Mouse (Mus musculus): ENCODE results near the gene Zfp541. TPM values are rescaled to one million over a fixed set of nuclear protein-coding genes. Genes with fewer than 3 reads are reported as not detected.

Gene Zfp541
- 0.06 and 0.26 TPM in 2 replicates for polyA plus RNA-seq (2015; fragmentation: Nextera tagmentation; extraction: Ambion mirVana)

- WGBS = 55% methylated on average over 64 of the region's 80 CpGs
These were observed at the start of gene Zfp541 for GRCm38 (mm10) chr7:16061219-16062098. Zfp541 (plus strand) TSS chr7:16061814.

GRCm38 (mm10) chr7:16012576-16013263, 48.9 kb upstream of the Zfp541 start:
- Histone ChIP-seq H3K4me1 (replicated peaks) (0 out of 2 replicates have a peak, but pooled peaks cover 3% of the 10 kb centered on the region), H3K4me3 (no peak overlapping the region), H3K4me2 (no peak overlapping the region), H3K36me3 (no peaks in the 10 kb centered on the region), H3K27me3 (no peaks in the 10 kb centered on the region), H3K27ac (replicated peaks) (no peak overlapping the region), H3K9ac (no peak overlapping the region), H3K9me3 (no peaks in the 10 kb centered on the region)
- WGBS = 80% methylated on average over 11 of the region's 11 CpGs
- no peak for ATAC-seq (ENCODE audit: low FRiP score, low read depth)

More at GRCm38 (mm10) chr7:16061219-16062098, at the start of gene Zfp541:
- Histone ChIP-seq H3K27ac (replicated peaks) (no peak within 1 kb of the TSS), H3K36me3 (no peaks in the 10 kb centered on the region), H3K4me1 (replicated peaks) (no peaks in the 10 kb centered on the region), H3K27me3 (peaks cover 10% of the 10 kb centered on the region), H3K9me3 (no peaks in the 10 kb centered on the region), H3K9ac (no peak within 1 kb of the TSS), H3K4me3 (peak within 1 kb of the TSS; percentile 24), H3K4me2 (peak within 1 kb of the TSS; percentile 51)
- peak; percentile 85 for ATAC-seq (ENCODE audit: low FRiP score, low read depth)

DNA sequence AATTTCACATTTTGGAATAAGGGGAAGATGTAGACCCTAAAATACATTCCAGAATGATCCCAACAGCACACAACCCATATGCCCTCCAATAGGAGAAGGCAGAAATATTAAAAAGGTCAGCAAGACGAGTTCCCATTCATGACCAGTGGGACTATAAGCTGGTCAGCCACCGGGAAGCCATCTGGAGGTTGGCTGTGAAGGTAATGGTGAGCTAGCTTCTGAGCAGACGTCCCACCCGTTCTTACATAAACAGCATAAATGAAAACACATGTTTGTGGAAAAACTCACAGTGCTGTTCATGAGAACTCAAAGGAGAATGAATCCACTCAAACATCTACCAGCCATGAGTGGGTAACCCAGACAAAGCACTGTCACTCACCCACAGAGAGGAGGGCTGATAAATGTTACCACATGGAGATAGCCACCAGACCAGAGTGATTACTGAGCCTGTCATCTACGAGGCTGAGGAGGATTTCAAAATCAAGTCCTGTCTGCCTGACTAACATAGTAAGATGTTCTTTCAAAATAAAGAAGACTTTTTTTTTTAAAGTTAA, 47.8 kb upstream of the Zfp541 start:
- Histone ChIP-seq H3K36me3 (no peaks in the 10 kb centered on the region), H3K9ac (no peak overlapping the region), H3K4me2 (no peak overlapping the region), H3K9me3 (no peaks in the 10 kb centered on the region), H3K27me3 (no peaks in the 10 kb centered on the region), H3K27ac (replicated peaks) (no peak overlapping the region), H3K4me1 (replicated peaks) (0 out of 2 replicates have a peak, but pooled peaks cover 3% of the 10 kb centered on the region), H3K4me3 (no peak overlapping the region)
- 91% methylated on average over 5 of the region's 5 CpGs for WGBS
- ATAC-seq (ENCODE audit: low FRiP score, low read depth) = no peak

DNA sequence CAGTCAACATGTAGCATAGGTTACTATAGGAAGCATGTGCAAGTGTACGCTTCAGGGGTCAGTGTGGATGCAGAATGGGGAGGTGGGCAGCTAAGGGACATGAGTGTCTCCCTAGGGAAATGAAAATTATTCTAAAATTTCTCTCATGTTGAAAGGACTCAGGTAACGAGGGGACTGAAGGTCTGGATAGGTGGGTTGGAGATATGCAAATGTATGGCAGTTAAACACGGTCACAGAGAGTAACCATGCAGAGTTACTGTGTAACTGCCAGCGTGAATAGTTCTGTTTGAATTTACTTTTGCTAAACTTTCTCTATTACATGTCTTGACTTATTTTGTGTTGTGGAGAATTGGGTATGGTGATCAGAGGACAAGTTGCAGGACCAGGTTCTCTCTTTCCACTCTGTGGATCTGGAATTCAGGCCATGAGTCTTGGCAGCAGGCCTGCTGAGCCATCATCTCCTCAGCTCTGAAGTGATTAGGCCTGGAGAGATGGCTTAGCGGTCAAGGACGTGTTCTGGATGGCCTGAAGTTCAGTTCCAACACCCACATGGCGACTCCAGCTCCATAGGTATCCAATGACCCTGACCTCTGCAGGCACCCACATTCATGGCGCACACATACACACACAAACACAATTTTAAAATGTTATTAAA, 47.0 kb upstream of the Zfp541 start:
- H3K4me3 ChIP-seq = no peak overlapping the region
- no peak overlapping the region for H3K27ac ChIP-seq (replicated peaks)
- no peak overlapping the region for H3K9ac ChIP-seq
- no peaks in the 10 kb centered on the region for H3K36me3 ChIP-seq
- 0 out of 2 replicates have a peak, but pooled peaks cover 3% of the 10 kb centered on the region for H3K4me1 ChIP-seq (replicated peaks)
- H3K27me3 ChIP-seq = no peaks in the 10 kb centered on the region
- no peak for ATAC-seq (ENCODE audit: low FRiP score, low read depth)
- no peak overlapping the region for H3K4me2 ChIP-seq
- WGBS = 84% methylated on average over 8 of the region's 8 CpGs
- no peaks in the 10 kb centered on the region for H3K9me3 ChIP-seq

- no peak for ATAC-seq (ENCODE audit: low FRiP score, low read depth)
- H3K27me3 ChIP-seq = no peaks in the 10 kb centered on the region
- no peak overlapping the region for H3K27ac ChIP-seq (replicated peaks)
- 88% methylated on average over 5 of the region's 5 CpGs for WGBS
- H3K9me3 ChIP-seq = no peaks in the 10 kb centered on the region
- H3K36me3 ChIP-seq = no peaks in the 10 kb centered on the region
- H3K4me3 ChIP-seq = no peak overlapping the region
- H3K4me1 ChIP-seq (replicated peaks) = no peaks in the 10 kb centered on the region
- H3K4me2 ChIP-seq = no peak overlapping the region
- no peak overlapping the region for H3K9ac ChIP-seq
These were observed 46.2 kb upstream of the Zfp541 start for GRCm38 (mm10) chr7:16015384-16015783.

DNA sequence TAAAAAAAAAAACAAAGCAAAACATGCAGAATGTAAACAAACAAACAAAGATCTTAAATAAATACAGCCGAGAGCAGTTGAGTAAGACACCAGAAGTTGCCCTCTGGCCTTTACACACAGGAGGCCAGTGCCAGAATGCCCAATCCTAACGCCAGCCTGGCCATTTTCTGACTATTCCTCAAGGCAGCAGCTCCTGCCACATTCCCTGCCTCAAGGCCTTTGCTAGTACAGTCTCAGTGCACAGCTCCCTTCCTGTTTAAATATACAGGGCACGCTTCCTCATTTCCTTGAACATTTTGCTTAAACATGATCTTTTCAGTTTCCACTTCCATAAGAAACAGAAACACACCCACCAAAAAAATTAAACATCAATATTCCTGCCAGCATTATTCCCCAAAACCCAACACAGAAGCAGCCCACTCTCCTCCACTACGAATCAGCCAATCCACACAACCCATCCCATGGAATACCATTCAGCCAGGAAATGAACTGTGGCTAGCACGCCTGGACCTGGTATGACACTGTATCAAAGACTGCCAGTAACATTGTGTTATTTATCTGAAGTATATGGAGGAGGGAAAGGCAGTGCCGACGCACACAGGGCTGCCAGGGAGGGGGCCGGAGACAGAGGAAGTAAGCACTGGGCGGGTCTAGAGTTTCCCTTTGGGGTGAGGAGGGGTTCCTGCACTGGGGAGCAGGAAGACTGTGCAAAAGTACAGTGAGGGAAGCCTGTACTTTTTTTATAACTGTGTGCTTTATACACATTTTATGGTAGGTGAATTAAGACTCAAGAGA, 43.4 kb upstream of the Zfp541 start:
- ATAC-seq (ENCODE audit: low FRiP score, low read depth) = no peak
- 0 out of 2 replicates have a peak overlapping the region, but pooled peaks have one; percentile 16 for H3K27ac ChIP-seq (replicated peaks)
- 0 out of 2 replicates have a peak, but pooled peaks cover 2% of the 10 kb centered on the region for H3K4me1 ChIP-seq (replicated peaks)
- no peak overlapping the region for H3K9ac ChIP-seq
- no peaks in the 10 kb centered on the region for H3K36me3 ChIP-seq
- H3K27me3 ChIP-seq = no peaks in the 10 kb centered on the region
- WGBS = 88% methylated on average over 9 of the region's 9 CpGs
- no peak overlapping the region for H3K4me2 ChIP-seq
- no peaks in the 10 kb centered on the region for H3K9me3 ChIP-seq
- no peak overlapping the region for H3K4me3 ChIP-seq

GRCm38 (mm10) chr7:16019256-16020094, 42.1 kb upstream of the Zfp541 start:
- H3K4me1 ChIP-seq (replicated peaks) = 0 out of 2 replicates have a peak, but pooled peaks cover 5% of the 10 kb centered on the region
- H3K4me2 ChIP-seq = no peak overlapping the region
- H3K9me3 ChIP-seq = no peaks in the 10 kb centered on the region
- no peak overlapping the region for H3K9ac ChIP-seq
- ATAC-seq (ENCODE audit: low FRiP score, low read depth) = no peak
- H3K27me3 ChIP-seq = no peaks in the 10 kb centered on the region
- no peak overlapping the region for H3K27ac ChIP-seq (replicated peaks)
- no peak overlapping the region for H3K4me3 ChIP-seq
- no peaks in the 10 kb centered on the region for H3K36me3 ChIP-seq
- WGBS = 92% methylated on average over 5 of the region's 5 CpGs

GRCm38 (mm10) chr7:16024603-16025222, 36.9 kb upstream of the Zfp541 start:
- Histone ChIP-seq H3K9me3 (no peaks in the 10 kb centered on the region), H3K27me3 (no peaks in the 10 kb centered on the region), H3K27ac (replicated peaks) (no peak overlapping the region), H3K4me3 (no peak overlapping the region), H3K36me3 (no peaks in the 10 kb centered on the region), H3K9ac (no peak overlapping the region), H3K4me2 (no peak overlapping the region), H3K4me1 (replicated peaks) (peaks cover 11% of the 10 kb centered on the region; the same call in 1 of the 2 replicates)
- no peak for ATAC-seq (ENCODE audit: low FRiP score, low read depth)
- WGBS = 91% methylated on average over 8 of the region's 8 CpGs

DNA sequence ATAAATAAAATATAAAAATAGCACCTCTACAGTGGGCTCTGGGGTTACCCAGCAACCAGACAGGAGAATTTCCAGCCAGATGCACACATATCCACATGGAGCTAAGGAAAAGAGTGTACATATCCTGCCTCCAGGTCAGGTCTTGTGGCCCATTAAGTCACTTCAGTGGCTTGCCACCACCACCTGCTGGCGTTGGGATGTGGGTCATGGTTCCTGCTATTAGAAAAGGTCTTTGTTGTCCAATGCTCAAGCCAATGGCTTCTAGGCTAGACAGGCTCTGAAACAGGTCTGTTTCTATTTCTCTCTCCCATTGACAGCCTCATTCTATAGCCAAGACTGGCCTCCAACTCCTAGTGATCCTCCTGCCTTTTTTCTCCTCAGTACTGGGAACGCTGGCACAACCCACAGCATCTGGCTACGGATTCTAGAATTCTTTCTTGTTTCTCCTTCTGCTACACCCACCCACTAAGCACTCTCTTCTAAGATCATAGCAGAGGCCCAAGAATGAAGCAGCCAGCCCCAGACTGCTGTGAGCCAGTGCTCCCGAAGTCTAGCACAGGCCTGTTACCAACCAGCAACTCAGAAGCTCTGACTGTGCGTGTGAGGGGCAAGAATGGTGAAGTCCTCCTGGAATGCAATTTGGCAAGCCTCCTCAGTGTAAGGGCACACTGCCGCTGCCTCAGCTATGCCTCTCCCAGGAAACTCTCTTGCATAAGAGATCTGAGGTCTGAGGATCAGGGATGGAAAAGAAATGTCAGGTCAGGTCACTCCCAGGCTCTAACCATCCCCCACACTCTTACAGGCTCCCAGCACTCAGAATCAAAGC, 33.3 kb upstream of the Zfp541 start:
- Histone ChIP-seq H3K4me2 (no peak overlapping the region), H3K36me3 (no peaks in the 10 kb centered on the region)
- no peak for ATAC-seq (ENCODE audit: low FRiP score, low read depth)

More for the DNA sequence above, 33.3 kb upstream of the Zfp541 start:
- 73% methylated on average over 6 of the region's 6 CpGs for WGBS
- Histone ChIP-seq H3K9me3 (no peaks in the 10 kb centered on the region), H3K27me3 (no peaks in the 10 kb centered on the region), H3K4me1 (replicated peaks) (peaks cover 8% of the 10 kb centered on the region; the same call in 1 of the 2 replicates), H3K27ac (replicated peaks) (no peak overlapping the region; the same call in none of the 2 replicates), H3K9ac (no peak overlapping the region), H3K4me3 (no peak overlapping the region)

Data from hindbrain, embryonic 15.5 days (tissue).